Mouse (Mus musculus) stomach, embryonic 14.5 days (tissue): ENCODE measurements around the gene Dpf2. TPM values are rescaled to one million over a fixed set of nuclear protein-coding genes. Genes with fewer than 3 reads are reported as not detected.

Experiments used
- ATAC-seq: fragments of 200-750 bp; cut with Nextera tagmentation; 2 replicates; pipeline ENCODE4 v1.8.0; 2017; ENCODE audit warnings: low read depth, moderate TSS enrichment; ENCODE audit not compliant: insufficient number of reproducible peaks, insufficient read depth, low FRiP score
- H3K27ac ChIP-seq: fragments of 300-500 bp; sonication (generic); 2 replicates; pipeline ENCODE4 v1.5.1; 2014; ENCODE audit warnings: mild to moderate bottlenecking, low read length, moderate library complexity, mixed read lengths
- H3K27me3 ChIP-seq: fragments of 300-500 bp; sonication (generic); 2 replicates; pipeline ENCODE4 v1.6.1; 2014; ENCODE audit warnings: low read length, control low read depth, mixed read lengths; ENCODE audit not compliant: control insufficient read depth, insufficient read depth
- H3K36me3 ChIP-seq: fragments of 300-500 bp; sonication (generic); 2 replicates; pipeline ENCODE4 v1.6.1; 2014; ENCODE audit warnings: mild to moderate bottlenecking, control low read depth, low read length, moderate library complexity, mixed read lengths; ENCODE audit not compliant: control insufficient read depth, insufficient read depth
- H3K4me1 ChIP-seq: fragments of 300-500 bp; sonication (generic); 2 replicates; pipeline ENCODE4 v1.6.1; 2014; ENCODE audit warnings: low read length, control low read depth, mixed read lengths; ENCODE audit not compliant: control insufficient read depth, insufficient read depth
- H3K4me2 ChIP-seq: fragments of 300-500 bp; sonication (generic); replicated peaks from 2 replicates; pipeline ENCODE4 v1.6.1; 2014; ENCODE audit warnings: low read depth, low read length, control low read depth
- H3K4me3 ChIP-seq: fragments of 300-500 bp; sonication (generic); 2 replicates; pipeline ENCODE4 v1.5.1; 2014; ENCODE audit warnings: low read depth, low read length, control low read depth
- H3K9ac ChIP-seq: fragments of 300-500 bp; sonication (generic); replicated peaks from 2 replicates; pipeline ENCODE4 v1.6.1; 2014; ENCODE audit warnings: low read depth, mild to moderate bottlenecking, control low read depth, low read length, moderate library complexity, mixed read lengths
- H3K9me3 ChIP-seq: fragments of 300-500 bp; sonication (generic); 2 replicates; pipeline ENCODE4 v1.6.1; 2016; ENCODE audit warnings: low read depth, low read length, control low read depth; ENCODE audit not compliant: control insufficient read depth
- WGBS: fragments of 180-500 bp; shearing (Covaris S2); extraction: QIAGEN DNeasy Blood & Tissue Kit; methylation state at CpG from one replicate; pipeline ENCODE4 v1.1.7; 2014; 5-methylcytosine and 5-hydroxymethylcytosine counted together
- polyA plus RNA-seq: library from polyadenylated mRNA; unstranded; fragments of >200 nt; fragmentation: Nextera tagmentation; extraction: Ambion mirVana; gene quantifications from 2 replicates; pipeline ENCODE4 v1.2.1, GENCODE M21; 2014

The Dpf2 gene
- polyA plus RNA-seq, result 132 and 148 TPM in 2 replicates

GRCm38 (mm10) chr19:5913007-5913719 is at the start of gene Dpf2:
Dpf2 (minus strand) TSS chr19:5913010.
- Histone ChIP-seq H3K4me3 (peak within 1 kb of the TSS; percentile 97), H3K27ac (peak within 1 kb of the TSS; percentile 78), H3K4me2 (peak within 1 kb of the TSS; percentile 80), H3K9ac (peak within 1 kb of the TSS; percentile 98), H3K9me3 (no peaks in the 10 kb centered on the region), H3K4me1 (peaks cover 22% of the 10 kb centered on the region), H3K27me3 (no peaks in the 10 kb centered on the region), H3K36me3 (peaks cover 11% of the 10 kb centered on the region)
- 20% methylated on average over 13 of the region's 13 CpGs for WGBS
- ATAC-seq, result peak; percentile 54; the same call in 1 of the 2 replicates

GRCm38 (mm10) chr19:5957371-5957770 is 44.6 kb upstream of the Dpf2 start:
- ATAC-seq, result no peak
- peaks cover 10% of the 10 kb centered on the region; the same call in 1 of the 2 replicates for H3K4me1 ChIP-seq
- no peak overlapping the region for H3K9ac ChIP-seq
- no peaks in the 10 kb centered on the region for H3K27me3 ChIP-seq
- H3K27ac ChIP-seq, result no peak overlapping the region
- WGBS, result 81% methylated on average over 5 of the region's 5 CpGs
- no peak overlapping the region for H3K4me3 ChIP-seq
- H3K36me3 ChIP-seq, result peaks cover 38% of the 10 kb centered on the region
- no peak overlapping the region for H3K4me2 ChIP-seq
- no peaks in the 10 kb centered on the region for H3K9me3 ChIP-seq

GRCm38 (mm10) chr19:5956685-5957084 is 43.9 kb upstream of the Dpf2 start:
- 25% methylated on average over 3 of the region's 3 CpGs for WGBS
- Histone ChIP-seq H3K9ac (no peak overlapping the region), H3K4me1 (peaks cover 11% of the 10 kb centered on the region; the same call in 1 of the 2 replicates), H3K36me3 (peaks cover 43% of the 10 kb centered on the region), H3K27me3 (no peaks in the 10 kb centered on the region), H3K4me2 (no peak overlapping the region), H3K27ac (no peak overlapping the region), H3K4me3 (no peak overlapping the region), H3K9me3 (no peaks in the 10 kb centered on the region)
- ATAC-seq, result peak; percentile 63; the same call in 1 of the 2 replicates

GRCm38 (mm10) chr19:5955704-5956670 is 43.2 kb upstream of the Dpf2 start:
- 65% methylated on average over 28 of the region's 28 CpGs for WGBS
- peak overlapping the region; percentile 21; the same call in 1 of the 2 replicates for H3K4me2 ChIP-seq
- H3K4me3 ChIP-seq, result no peak overlapping the region
- H3K36me3 ChIP-seq, result peaks cover 45% of the 10 kb centered on the region
- peak; percentile 43 for ATAC-seq
- peak overlapping the region; percentile 68 for H3K27ac ChIP-seq
- H3K9ac ChIP-seq, result no peak overlapping the region
- no peaks in the 10 kb centered on the region for H3K27me3 ChIP-seq
- no peaks in the 10 kb centered on the region for H3K9me3 ChIP-seq
- H3K4me1 ChIP-seq, result peaks cover 11% of the 10 kb centered on the region; the same call in 1 of the 2 replicates

GRCm38 (mm10) chr19:5954936-5955335 is 42.1 kb upstream of the Dpf2 start:
- H3K9ac ChIP-seq, result no peak overlapping the region
- no peaks in the 10 kb centered on the region for H3K27me3 ChIP-seq
- peaks cover 51% of the 10 kb centered on the region for H3K36me3 ChIP-seq
- peaks cover 11% of the 10 kb centered on the region; the same call in 1 of the 2 replicates for H3K4me1 ChIP-seq
- peak overlapping the region; percentile 10; the same call in 1 of the 2 replicates for H3K27ac ChIP-seq
- no peak overlapping the region for H3K4me2 ChIP-seq
- 87% methylated on average over 10 of the region's 10 CpGs for WGBS
- no peak for ATAC-seq
- H3K4me3 ChIP-seq, result no peak overlapping the region
- H3K9me3 ChIP-seq, result no peaks in the 10 kb centered on the region

GRCm38 (mm10) chr19:5954031-5954710 is 41.4 kb upstream of the Dpf2 start:
- H3K9ac ChIP-seq, result no peak overlapping the region
- H3K27ac ChIP-seq, result 0 out of 2 replicates have a peak overlapping the region, but pooled peaks have one; percentile 10
- H3K4me3 ChIP-seq, result no peak overlapping the region
- no peak for ATAC-seq
- peaks cover 11% of the 10 kb centered on the region; the same call in 1 of the 2 replicates for H3K4me1 ChIP-seq
- H3K4me2 ChIP-seq, result no peak overlapping the region
- H3K9me3 ChIP-seq, result no peaks in the 10 kb centered on the region
- H3K36me3 ChIP-seq, result peaks cover 56% of the 10 kb centered on the region
- H3K27me3 ChIP-seq, result no peaks in the 10 kb centered on the region
- 80% methylated on average over 22 of the region's 22 CpGs for WGBS

- Histone ChIP-seq H3K4me2 (no peak overlapping the region), H3K9me3 (no peaks in the 10 kb centered on the region), H3K4me1 (peaks cover 11% of the 10 kb centered on the region; the same call in 1 of the 2 replicates), H3K27ac (no peak overlapping the region; the same call in 1 of the 2 replicates), H3K27me3 (no peaks in the 10 kb centered on the region), H3K4me3 (no peak overlapping the region), H3K36me3 (peaks cover 58% of the 10 kb centered on the region), H3K9ac (no peak overlapping the region)
- ATAC-seq, result no peak
- 91% methylated on average over 19 of the region's 19 CpGs for WGBS
These were observed 40.5 kb upstream of the Dpf2 start for GRCm38 (mm10) chr19:5953201-5953770.
